Mouse (Mus musculus): ENCODE measurements around the gene Sugct. TPM values are rescaled to one million over a fixed set of nuclear protein-coding genes. Genes with fewer than 3 reads are reported as not detected.

Gene Sugct
- polyA plus RNA-seq, 2 experiments, result 2.4 to 3.6 TPM

- WGBS, result 83% methylated on average over 6 of the region's 6 CpGs
- DNase-seq (ENCODE audit: low spot score), result no peak
Measured at GRCm38 (mm10) chr13:17705188-17705826, 10.0 kb upstream of the Sugct start.

DNA sequence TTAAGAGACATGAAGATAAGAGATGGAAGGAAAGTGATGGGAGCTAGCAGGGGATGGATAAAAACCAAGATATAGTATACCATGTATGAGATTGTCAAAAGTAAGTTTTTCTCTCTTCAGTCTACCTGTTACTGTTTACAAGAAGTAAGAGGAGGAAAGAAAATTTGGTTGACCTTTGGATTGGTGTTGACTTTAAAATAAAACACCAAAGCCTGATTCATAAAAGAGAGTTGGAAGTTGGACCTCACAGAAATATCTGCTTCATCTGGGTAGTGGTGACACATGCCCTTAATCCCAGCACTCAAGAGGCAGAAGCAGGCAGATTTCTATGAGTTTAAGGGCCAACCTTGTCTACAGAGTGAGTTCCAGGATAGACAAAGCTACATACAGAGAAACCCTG is 7.0 kb upstream of the Sugct start:
- H3K4me2 ChIP-seq (replicated peaks; ENCODE audit: low read depth, low read length, severe bottlenecking), result no peak overlapping the region
- H3K4me1 ChIP-seq (ENCODE audit: control insufficient read depth, insufficient read depth, low read length), result no peaks in the 10 kb centered on the region
- H3K27ac ChIP-seq (replicated peaks; ENCODE audit: low read depth, low read length), result no peak overlapping the region
- no peaks in the 10 kb centered on the region for H3K9me3 ChIP-seq (ENCODE audit: control insufficient read depth, low read length)
- no peak overlapping the region for H3K4me3 ChIP-seq (replicated peaks; ENCODE audit: low read length)
- no peak for TF ChIP-seq POLR2A (IDR thresholded peaks at IDR 0.05; ENCODE audit: borderline replicate concordance, extremely low read depth, insufficient read depth, insufficient read length)
- no peaks in the 10 kb centered on the region for H3K36me3 ChIP-seq (ENCODE audit: control insufficient read depth, insufficient read depth, low read length)
- DNase-seq (ENCODE audit: low spot score) (no peak), ATAC-seq (ENCODE audit: low FRiP score, low read depth) (no peak)
- no peak overlapping the region for H3K9ac ChIP-seq (ENCODE audit: low read depth, low read length, severe bottlenecking)
- H3K27me3 ChIP-seq (ENCODE audit: control insufficient read depth, insufficient read depth, low read length), result no peaks in the 10 kb centered on the region

More at GRCm38 (mm10) chr13:17705188-17705826, 10.0 kb upstream of the Sugct start:
- H3K27ac ChIP-seq (replicated peaks; ENCODE audit: low read depth, low read length), result no peak overlapping the region
- H3K4me3 ChIP-seq (replicated peaks; ENCODE audit: low read length), result no peak overlapping the region
- H3K4me1 ChIP-seq (ENCODE audit: control insufficient read depth, insufficient read depth, low read length), result no peaks in the 10 kb centered on the region
- H3K27me3 ChIP-seq (ENCODE audit: control insufficient read depth, insufficient read depth, low read length), result no peaks in the 10 kb centered on the region
- H3K9me3 ChIP-seq (ENCODE audit: control insufficient read depth, low read length), result no peaks in the 10 kb centered on the region
- H3K4me2 ChIP-seq (replicated peaks; ENCODE audit: low read depth, low read length, severe bottlenecking), result no peak overlapping the region
- H3K36me3 ChIP-seq (ENCODE audit: control insufficient read depth, insufficient read depth, low read length), result no peaks in the 10 kb centered on the region; the same call in 1 of the 2 replicates
- no peak for ATAC-seq (ENCODE audit: low FRiP score, low read depth)
- no peak overlapping the region for H3K9ac ChIP-seq (ENCODE audit: low read depth, low read length, severe bottlenecking)
- no peak for TF ChIP-seq POLR2A (IDR thresholded peaks at IDR 0.05; ENCODE audit: borderline replicate concordance, extremely low read depth, insufficient read depth, insufficient read length)

GRCm38 (mm10) chr13:17701322-17701721 is 6.0 kb upstream of the Sugct start:
- Histone ChIP-seq H3K4me3 (replicated peaks; ENCODE audit: low read length) (no peak overlapping the region), H3K27ac (replicated peaks; ENCODE audit: low read depth, low read length) (no peak overlapping the region), H3K9me3 (ENCODE audit: control insufficient read depth, low read length) (no peaks in the 10 kb centered on the region), H3K4me2 (replicated peaks; ENCODE audit: low read depth, low read length, severe bottlenecking) (no peak overlapping the region), H3K4me1 (ENCODE audit: control insufficient read depth, insufficient read depth, low read length) (no peaks in the 10 kb centered on the region), H3K36me3 (ENCODE audit: control insufficient read depth, insufficient read depth, low read length) (no peaks in the 10 kb centered on the region), H3K9ac (ENCODE audit: low read depth, low read length, severe bottlenecking) (no peak overlapping the region), H3K27me3 (ENCODE audit: control insufficient read depth, insufficient read depth, low read length) (no peaks in the 10 kb centered on the region)
- TF ChIP-seq POLR2A (IDR thresholded peaks at IDR 0.05; ENCODE audit: borderline replicate concordance, extremely low read depth, insufficient read depth, insufficient read length), result no peak
- DNase-seq (ENCODE audit: low spot score) (no peak), ATAC-seq (ENCODE audit: low FRiP score, low read depth) (no peak)

DNA sequence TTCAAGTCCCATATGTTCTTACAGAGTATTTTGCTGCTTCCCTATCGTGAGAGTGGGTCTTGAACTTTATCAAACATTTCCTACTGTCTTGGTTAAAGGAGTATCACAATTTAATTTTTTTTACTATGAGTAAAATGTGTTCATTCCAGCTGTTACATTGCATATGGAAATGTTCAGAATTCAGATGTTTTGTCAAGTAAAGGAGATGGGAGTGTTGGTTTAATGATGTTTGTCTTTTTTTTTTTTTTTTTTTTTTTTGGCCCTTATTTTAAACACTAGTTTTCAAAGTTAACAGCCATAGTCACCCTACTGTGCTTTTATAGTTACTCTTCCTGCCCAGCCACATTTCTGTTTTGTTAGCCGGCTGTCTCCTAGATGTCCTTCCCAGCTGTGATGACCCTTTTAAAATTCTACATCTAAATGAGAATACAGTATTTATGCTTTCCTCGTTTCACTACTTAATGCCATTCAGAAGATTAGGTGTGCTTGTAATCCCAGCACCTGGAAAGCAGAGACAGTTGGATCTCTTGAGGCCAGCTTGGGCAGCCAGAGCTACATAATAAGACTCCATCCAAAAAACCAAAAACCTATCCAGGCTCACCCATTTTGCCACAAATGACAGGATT is 4.8 kb upstream of the Sugct start:
- H3K9me3 ChIP-seq (ENCODE audit: control insufficient read depth, low read length), result no peaks in the 10 kb centered on the region
- DNase-seq (ENCODE audit: low spot score) (no peak), ATAC-seq (ENCODE audit: low FRiP score, low read depth) (no peak)
- H3K4me3 ChIP-seq (replicated peaks; ENCODE audit: low read length), result no peak overlapping the region
- no peak for TF ChIP-seq POLR2A (IDR thresholded peaks at IDR 0.05; ENCODE audit: borderline replicate concordance, extremely low read depth, insufficient read depth, insufficient read length)
- 82% methylated on average over 3 of the region's 3 CpGs for WGBS
- H3K27ac ChIP-seq (replicated peaks; ENCODE audit: low read depth, low read length), result no peak overlapping the region
- no peaks in the 10 kb centered on the region for H3K36me3 ChIP-seq (ENCODE audit: control insufficient read depth, insufficient read depth, low read length)
- H3K4me2 ChIP-seq (replicated peaks; ENCODE audit: low read depth, low read length, severe bottlenecking), result no peak overlapping the region
- 0 out of 2 replicates have a peak, but pooled peaks cover 4% of the 10 kb centered on the region for H3K4me1 ChIP-seq (ENCODE audit: control insufficient read depth, insufficient read depth, low read length)
- H3K27me3 ChIP-seq (ENCODE audit: control insufficient read depth, insufficient read depth, low read length), result no peaks in the 10 kb centered on the region
- no peak overlapping the region for H3K9ac ChIP-seq (ENCODE audit: low read depth, low read length, severe bottlenecking)

- H3K9me3 ChIP-seq (ENCODE audit: control insufficient read depth, low read length), result no peaks in the 10 kb centered on the region
- H3K4me2 ChIP-seq (replicated peaks; ENCODE audit: low read depth, low read length, severe bottlenecking), result peak overlapping the region; percentile 75
- H3K36me3 ChIP-seq (ENCODE audit: control insufficient read depth, insufficient read depth, low read length), result no peaks in the 10 kb centered on the region
- no peaks in the 10 kb centered on the region for H3K27me3 ChIP-seq (ENCODE audit: control insufficient read depth, insufficient read depth, low read length)
- H3K4me1 ChIP-seq (ENCODE audit: control insufficient read depth, insufficient read depth, low read length), result 0 out of 2 replicates have a peak, but pooled peaks cover 6% of the 10 kb centered on the region
- DNase-seq (ENCODE audit: low spot score) (no peak), ATAC-seq (ENCODE audit: low FRiP score, low read depth) (no peak)
- H3K27ac ChIP-seq (replicated peaks; ENCODE audit: low read depth, low read length), result peak overlapping the region; percentile 93; the same call in 1 of the 2 replicates
- H3K4me3 ChIP-seq (replicated peaks; ENCODE audit: low read length), result peak overlapping the region; percentile 70
- 13% methylated on average over 7 of the region's 7 CpGs for WGBS
- no peak for TF ChIP-seq POLR2A (IDR thresholded peaks at IDR 0.05; ENCODE audit: borderline replicate concordance, extremely low read depth, insufficient read depth, insufficient read length)
- H3K9ac ChIP-seq (ENCODE audit: low read depth, low read length, severe bottlenecking), result peak overlapping the region; percentile 91
Measured at GRCm38 (mm10) chr13:17695898-17696580, 686 bp upstream of the Sugct start.
